Mouse (Mus musculus): ENCODE data around the gene Neu1.
"Not testable (repeated sequence)": the region's sequence is repeated elsewhere in the genome, so short reads cannot be mapped to it uniquely, and the experiment has no call there.

Gene Neu1

DNA sequence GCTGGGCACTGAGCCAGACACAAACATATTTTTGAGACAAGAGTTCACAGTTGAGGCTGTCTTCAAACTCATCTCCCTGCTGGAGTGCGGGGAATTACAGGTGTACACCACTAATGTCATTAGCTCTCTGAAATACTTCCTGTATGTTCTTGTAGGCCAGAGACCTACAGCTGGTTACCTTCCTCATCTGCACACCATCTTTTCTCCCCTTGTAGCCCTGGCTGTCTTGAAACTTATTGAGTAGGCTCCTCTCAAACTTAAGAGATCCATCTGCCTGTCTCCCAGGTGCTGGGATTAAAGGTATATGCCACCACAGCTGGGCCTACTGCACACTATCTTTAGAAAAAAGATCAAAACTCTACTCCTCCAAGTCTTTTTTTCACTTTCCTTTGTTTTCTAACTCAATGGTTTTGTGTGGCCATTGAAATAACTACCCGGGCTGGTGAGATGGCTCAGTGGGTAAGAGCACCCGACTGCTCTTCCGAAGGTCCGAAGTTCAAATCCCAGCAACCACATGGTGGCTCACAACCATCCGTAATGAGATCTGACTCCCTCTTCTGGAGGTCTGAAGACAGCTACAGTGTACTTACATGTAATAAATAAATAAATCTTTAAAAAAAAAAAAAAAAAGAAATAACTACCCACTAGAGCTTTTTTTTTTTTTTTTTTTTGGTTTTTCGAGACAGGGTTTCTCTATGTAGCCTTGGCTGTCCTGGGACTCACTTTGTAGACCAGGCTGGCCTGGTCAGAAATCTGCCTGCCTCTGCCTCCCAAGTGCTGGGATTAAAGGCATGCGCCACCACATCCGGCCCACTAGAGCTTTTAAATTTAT is 17.9 kb downstream of the Neu1 start:
- peak; percentile 60 for DNase-seq (ENCODE audit: low read depth, low spot score)

DNA sequence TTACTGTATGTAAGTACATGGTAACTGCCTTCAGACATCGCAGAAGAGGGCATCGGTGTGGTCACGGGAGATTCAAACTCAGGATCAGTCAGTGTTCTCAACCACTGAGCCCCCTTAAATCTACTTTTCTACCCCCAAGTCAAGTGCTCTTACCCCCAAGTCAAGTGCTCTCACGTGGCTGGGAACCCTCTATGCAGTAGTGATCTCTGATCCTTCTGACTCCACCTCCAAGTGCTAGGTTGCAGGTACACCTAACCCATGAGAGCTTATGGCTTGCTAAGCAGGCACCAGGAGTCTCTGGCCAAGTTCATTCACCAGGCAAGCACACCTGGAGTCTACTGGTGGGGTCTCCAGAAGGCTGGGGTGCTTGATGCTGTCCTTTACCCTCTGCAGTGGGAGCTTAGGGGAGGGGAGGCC is 18.5 kb downstream of the Neu1 start:
- DNase-seq (ENCODE audit: low read depth, low spot score), result peak; percentile 88

DNA sequence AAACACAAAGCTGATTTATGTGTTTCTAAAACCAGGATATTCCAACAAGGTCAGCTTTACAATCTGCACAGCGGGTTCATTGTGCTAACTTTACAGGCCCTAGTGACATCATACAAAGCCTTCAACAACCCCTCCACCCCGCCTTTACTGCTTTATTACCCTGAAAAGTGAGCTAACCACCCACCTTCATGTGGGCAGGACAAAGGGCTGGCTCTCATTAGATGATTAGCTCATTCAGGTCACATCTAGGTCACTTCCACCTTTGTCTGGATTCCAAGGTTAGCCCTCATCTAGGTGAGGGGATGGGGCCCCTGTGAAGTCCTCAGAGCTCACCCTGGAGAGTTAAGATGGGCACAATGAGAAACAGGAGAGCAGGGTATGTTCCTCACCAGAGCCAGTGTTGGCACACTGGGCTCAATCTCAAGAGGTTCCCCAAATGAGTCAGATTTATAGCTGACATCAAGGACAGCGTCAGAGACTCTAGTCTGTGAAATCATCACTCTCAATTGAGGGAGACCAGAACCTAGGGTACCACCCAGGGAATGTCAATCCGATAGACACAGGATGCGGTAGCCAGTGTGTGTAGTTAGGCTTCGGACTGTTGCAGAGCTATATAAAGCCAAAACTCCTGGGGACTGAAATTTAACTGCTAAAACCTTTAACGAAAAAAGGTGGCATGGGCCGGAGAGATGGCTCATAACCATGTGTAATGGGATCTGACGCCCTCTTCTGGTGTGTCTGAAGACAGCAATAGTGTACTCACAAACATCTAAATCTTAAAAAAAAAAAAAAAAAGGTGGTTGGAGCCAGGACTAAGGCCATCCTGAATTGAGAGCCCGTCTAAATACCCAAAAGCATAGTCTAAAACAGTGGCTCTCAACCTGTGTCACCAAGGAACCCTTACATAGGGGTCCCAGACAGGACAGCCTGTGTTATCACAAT is 19.7 kb downstream of the Neu1 start:
- peak; percentile 81 for DNase-seq (ENCODE audit: low read depth, low spot score)

DNA sequence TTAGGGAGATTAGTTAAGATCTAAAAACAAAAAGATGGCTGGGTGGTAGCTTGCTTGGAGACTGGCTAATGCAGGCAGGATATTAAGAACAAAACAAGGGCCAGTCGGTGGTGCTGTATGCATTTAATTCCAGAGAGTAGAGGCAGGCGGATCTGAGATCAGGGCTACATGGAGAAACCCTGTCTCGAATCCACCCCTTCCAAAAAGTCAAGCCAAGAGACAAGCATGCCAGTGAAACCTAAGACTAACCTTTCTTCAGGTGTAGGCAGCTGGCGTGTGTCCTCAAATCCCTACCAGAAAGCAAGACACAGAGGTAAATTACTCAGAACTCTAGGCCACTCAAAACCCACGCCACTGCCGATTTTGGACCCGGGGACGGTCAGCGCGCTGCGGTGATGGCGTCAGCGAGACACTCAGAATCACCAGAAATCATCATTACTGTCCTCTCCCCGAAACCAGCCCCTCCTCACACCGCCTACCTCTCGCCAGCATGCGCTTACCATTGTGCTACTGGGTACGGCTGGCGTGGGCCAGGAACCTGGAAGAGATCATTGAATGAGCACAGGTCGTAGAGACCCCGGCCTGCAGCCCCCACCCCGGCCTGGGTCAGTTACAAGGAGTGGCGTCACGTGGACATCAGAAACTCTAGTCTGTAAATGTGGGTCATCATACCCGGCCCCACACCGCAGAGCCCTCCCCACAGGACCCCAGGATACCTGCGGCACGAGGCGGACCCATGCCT is 20.8 kb downstream of the Neu1 start:
- DNase-seq (ENCODE audit: low read depth, low spot score), result peak; percentile 30

DNA sequence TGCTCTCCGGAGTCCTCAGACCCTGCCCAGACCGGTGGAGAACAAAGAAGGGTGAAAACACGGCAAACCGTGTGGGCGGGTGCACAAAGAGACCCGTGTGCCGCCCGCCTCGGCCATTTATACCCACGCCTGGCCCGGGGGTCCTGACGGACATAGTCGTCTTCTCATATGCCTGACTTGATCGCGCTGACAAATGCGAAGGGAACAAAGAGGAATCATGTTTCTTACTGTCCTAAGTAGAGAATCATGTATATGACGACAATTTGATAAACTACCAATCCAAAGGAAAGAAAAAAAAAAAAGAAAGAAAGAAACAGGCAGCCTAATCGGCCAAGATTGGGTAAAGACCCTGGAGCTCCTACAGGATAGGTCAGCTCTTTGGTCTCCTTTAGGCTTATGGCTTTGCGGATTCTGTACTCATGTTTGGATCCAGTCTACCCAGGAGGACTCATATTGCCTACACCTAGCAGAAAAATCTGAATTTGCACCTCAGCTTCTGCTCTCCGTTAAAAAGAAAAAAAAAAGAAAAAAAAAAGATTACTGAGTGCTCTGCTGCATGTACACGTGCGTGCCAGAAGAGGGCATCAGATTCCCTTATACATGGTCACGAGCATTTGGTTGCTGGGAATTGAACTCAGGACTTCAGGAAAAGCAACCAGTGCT is 21.5 kb downstream of the Neu1 start:
- peak; percentile 86 for DNase-seq (ENCODE audit: low read depth, low spot score)

DNA sequence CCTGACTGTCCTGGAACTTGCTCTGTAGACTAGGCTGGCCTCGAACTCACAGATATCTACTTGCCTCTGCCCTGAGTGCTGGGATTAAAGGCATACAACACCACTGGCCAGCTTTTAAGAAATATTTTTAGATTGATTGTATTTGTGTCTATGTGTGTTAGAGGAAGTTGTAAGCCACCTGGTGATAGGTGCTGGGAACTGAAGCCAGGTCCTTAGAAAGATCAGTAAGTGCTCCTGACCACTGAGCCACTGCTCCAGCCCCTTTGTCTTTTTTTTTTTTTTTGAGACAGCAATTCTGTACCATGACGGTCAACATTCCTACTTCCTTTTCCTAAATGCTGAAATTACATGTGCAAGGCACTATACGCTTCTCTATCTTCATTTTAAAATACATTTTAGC is 22.2 kb downstream of the Neu1 start:
- peak; percentile 62 for DNase-seq (ENCODE audit: low read depth, low spot score)

DNA sequence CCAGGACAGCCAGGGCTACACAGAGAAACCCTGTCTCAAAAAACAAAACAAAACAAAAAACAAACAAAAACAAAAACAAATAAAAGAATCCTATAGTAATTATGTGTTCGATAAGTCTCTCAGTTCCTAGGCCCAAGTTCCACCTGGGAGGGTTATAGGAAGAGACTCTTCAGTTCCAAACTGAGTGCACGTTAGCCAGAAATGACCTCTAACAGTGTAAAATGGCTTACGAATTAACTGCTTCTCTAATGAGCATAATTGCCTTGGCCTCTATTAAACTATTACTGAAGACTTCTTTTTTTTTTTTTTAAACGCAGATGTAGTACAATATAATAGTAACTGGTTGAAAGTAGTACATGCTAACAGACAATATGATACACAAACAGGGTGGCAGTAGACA is 22.9 kb downstream of the Neu1 start:
- no peak for DNase-seq (ENCODE audit: low read depth, low spot score)

DNA sequence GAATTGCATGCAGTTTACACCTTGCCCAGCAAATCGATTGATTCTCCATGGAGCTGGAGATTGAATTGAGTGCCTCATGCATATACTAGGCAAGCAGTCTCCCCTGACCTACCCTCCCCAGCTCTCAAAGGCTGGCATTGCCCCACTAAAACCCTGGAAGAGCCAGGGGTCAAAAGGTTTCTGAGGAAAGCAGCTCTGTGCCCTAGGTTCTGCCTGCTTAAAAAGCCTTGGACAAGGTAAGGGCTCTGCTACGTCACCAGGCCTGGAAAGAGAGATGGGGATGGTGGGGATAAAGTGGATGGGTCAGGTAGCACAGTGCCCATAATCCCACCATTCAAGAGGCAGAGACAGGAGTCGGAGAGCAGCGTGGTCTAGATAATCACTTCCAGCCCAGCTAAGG is 23.8 kb downstream of the Neu1 start:
- no peak for DNase-seq (ENCODE audit: low read depth, low spot score)

DNA sequence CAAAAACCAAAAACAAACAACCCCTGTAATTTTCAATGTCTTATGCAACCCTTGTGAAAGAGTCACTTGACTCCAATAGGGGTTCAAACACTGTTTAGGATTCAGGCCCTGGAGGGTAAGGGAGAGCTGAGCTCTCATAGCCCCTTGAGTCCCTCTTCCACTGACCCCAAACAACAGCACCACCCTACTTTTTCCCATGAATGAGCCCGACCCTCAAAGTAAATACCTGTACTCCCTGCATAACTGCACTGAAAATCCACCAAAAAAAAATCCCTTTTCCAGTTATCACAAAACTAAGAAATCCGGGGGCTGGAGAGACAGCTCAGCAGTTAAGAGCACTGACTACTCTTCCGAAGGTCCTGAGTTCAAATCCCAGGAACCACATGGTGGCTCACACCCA is 24.8 kb downstream of the Neu1 start:
- no peak for DNase-seq (ENCODE audit: low read depth, low spot score)

DNA sequence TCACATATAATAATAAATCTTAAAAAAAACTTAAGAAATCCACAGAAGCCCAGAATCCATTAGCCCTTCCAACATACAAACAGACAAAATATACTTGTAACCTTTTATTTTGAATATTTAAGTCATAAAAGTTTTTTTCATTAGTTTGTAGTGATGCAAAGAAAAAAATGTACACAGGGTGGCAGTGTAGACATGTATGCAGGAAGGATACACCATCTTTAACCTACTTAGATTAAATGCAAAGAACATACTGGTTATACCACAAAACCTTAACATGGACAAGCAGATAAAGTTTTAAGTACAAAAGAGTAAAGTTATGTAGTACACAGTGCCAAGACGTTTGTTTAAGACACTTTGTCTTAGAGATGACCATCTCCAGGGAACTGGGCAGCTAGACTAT is 25.3 kb downstream of the Neu1 start:
- DNase-seq (ENCODE audit: low read depth, low spot score), result no peak

DNA sequence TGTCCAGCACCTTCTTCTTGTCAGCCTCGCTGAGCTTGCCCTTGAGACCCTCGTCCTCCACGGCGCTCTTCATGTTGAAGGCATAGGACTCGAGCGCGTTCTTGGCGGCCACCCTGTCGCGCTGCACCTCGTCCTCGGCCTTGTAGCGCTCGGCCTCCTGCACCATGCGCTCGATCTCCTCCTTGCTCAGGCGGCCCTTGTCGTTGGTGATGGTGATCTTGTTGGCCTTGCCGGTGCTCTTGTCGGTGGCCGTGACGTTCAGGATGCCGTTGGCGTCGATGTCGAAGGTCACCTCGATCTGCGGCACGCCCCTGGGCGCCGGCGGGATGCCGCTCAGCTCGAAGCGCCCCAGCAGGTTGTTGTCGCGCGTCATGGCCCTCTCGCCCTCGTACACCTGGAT is 26.2 kb downstream of the Neu1 start:
- not testable (repeated sequence) for DNase-seq (ENCODE audit: low read depth, low spot score)

DNA sequence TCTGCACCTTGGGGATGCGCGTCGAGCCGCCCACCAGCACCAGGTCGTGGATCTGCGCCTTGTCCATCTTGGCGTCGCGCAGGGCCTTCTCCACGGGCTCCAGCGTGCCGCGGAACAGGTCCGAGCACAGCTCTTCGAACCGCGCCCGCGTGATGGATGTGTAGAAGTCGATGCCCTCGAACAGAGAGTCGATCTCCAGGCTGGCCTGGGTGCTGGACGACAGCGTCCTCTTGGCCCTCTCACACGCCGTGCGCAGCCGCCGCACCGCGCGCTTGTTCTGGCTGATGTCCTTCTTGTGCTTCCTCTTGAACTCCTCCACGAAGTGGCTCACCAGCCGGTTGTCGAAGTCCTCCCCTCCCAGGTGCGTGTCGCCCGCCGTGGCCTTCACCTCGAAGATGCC is 26.9 kb downstream of the Neu1 start:
- DNase-seq (ENCODE audit: low read depth, low spot score), result not testable (repeated sequence)

DNA sequence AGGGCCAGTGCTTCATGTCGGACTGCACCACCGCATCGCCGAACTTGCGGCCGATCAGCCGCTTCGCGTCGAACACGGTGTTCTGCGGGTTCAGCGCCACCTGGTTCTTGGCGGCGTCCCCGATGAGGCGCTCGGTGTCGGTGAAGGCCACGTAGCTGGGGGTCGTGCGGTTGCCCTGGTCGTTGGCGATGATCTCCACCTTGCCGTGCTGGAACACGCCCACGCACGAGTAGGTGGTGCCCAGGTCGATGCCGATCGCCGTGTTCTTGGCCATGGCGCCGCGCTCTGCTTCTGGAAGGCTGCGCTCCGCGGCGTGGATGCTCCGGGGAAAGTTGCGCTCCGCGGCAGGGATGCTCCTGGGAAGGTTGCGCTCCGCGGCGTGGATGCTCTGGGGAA is 27.7 kb downstream of the Neu1 start:
- not testable (repeated sequence) for DNase-seq (ENCODE audit: low read depth, low spot score)

DNA sequence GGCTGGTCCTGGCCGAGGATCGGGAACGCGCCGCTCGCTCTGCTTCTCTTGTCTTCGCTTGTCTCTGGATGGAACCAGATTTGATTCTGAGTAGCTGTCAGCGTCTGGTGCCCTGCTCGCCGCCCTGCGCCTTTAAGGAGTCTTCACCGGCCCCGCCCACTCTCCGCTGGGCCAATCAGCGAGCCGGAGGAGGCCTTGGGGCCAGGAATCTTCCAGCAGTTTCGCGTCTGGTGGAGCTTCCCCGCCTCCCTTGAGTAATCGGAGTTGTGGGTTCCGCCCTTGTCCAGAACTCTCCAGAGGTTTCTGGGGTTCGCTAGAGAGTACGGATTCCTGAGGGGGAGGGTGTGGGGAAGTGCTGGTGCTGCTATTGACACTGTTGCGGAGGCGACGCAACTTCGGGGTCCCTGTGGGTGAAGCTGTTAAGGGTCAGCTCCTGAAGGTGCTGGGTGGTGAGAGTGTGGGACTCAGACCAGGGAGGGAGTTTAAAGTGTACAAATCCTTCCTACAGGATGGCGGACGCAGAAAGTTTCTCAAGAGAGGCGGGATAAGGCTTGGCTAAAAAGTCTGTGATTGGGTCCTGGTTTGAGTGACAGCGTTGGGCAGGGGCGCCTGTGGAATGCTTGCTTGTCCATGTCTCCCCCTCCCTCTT is 28.2 kb downstream of the Neu1 start, which contains the start of gene Hspa1b:
Hspa1b (minus strand) TSS at position 109 of the 649 bp plus-strand sequence.
- DNase-seq (ENCODE audit: low read depth, low spot score), result peak; percentile 94

DNA sequence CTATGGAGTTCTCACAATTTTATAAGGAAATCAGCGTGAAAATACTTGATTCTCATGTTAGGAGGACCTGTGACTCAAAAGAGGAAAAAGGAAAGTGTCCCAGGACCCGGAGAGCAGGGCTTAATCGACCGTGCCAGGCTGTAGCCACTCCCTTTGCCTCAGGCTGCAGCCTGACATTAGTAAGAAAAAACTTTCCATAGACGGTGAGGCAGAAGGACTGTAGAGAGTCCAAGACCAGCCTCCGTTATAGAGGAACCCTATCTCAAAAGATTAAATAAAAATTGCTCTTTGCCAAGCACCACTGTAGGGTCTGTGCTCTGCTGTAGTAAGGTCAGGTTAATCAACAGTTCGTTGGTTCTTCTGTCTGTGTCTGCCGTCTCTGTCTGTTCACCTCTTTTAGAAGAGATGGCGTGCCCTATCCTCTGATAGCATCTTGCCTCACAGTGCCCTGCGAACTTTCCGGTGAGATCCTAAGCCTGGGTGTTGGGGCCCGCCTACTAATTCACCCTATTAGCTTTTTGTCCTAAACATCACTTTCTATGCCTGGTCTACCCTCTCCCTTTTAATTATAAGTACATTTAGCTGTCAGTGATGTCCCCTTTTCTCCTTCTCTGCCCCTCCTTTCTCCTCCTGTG is 28.9 kb downstream of the Neu1 start:
- peak; percentile 47 for DNase-seq (ENCODE audit: low read depth, low spot score)

DNA sequence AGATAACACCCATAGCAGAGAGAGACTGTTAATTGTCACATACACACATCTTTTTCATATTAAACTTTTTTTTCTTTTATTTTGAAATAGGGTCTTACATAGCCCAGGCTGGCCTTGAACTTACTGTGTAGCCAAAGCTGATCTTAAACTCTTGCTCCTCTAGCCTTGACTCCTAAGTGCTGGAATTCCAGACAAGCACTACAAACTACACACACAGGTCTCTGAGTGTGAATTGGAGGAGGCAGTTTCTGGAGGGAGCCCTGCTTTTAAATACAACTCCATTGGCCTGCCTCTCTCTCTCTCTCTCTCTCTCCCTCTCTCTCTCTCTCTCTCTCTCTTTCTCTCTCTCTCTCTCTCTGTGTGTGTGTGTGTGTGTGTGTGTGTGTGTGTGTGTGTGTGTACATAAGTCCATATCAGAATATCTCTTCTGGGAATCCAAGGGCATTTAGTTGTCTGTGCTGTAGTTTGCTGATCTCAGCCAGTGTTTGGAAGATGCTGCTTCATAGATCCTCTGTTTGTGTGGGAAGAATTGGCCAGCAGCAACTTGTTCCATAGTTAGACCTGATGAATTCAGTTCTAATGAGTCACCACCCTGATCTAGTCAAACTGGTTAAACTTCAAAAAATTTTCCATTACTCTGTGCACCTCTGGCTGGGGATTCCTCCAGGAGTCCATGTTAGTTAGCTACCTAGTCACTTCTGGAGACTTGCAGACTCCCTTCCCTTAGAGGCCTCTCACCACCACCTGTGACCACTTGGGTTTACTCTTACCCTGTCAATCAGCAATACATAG is 29.8 kb downstream of the Neu1 start:
- no peak for DNase-seq (ENCODE audit: low read depth, low spot score)

DNA sequence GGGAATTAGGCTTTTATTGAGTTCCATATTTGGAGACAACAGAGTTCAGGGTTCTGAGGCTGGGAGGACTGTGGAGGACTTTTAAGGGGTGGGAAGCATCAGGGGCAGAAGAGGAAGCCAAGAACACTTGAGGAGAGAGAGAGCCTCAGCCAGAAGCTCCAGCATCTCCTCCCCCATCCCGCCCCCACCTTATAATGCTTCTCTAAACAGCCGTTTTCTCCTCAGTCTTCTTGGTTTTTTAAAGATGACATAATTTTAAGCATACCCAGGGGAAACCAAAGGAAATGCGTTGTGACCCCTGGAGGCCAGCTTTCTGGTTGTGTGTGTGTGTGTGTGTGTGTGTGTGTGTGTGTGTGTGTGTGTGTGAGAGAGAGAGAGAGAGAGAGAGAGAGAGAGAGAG is 31.1 kb downstream of the Neu1 start:
- no peak for DNase-seq (ENCODE audit: low read depth, low spot score)

DNA sequence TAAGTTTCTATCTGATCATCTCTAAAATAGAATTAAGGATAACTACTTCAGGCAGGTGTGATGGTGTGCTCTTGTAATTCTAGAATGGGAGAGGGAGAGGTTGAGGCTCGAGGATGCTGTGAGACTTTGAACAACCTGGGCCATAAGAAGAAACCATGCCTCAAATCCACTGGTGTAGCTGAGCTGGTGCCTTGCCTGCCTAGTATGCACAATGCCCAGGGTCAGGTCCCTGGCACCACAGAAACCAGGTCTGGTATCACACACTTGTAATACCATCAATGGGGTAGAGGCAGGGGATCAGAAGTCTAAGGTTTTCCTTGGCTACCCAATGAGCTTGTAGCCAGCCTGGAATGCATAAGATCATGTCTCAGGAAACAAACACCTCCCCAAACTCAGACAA is 31.8 kb downstream of the Neu1 start:
- DNase-seq (ENCODE audit: low read depth, low spot score), result no peak

DNA sequence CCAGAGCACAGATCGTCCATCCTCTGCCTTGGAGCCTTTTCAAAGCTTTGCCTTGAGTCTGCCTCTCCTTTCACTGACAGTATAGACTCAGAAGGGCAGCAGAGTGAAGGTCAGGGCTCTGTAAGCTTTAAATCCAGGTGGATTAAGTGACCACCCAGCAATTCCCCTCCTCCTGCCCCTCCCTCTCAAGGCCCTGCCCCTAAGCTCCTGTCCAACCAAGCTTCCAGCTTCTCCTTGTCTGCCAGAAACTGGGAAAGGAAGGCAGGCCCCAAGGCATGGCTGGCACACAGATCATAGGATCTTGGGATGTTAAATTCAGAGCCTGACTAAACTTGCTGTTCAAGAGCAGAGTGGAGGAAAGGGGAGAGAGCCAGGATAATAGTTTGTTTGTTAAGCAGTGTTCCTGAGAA is 33.6 kb downstream of the Neu1 start:
- DNase-seq (ENCODE audit: low read depth, low spot score), result peak; percentile 60
